Mouse (Mus musculus): Measurements from ENCODE around the gene Slc22a4.
"Not testable (repeated sequence)": the region's sequence is repeated elsewhere in the genome, so short reads cannot be mapped to it uniquely, and the experiment has no call there.

The Slc22a4 gene

DNA sequence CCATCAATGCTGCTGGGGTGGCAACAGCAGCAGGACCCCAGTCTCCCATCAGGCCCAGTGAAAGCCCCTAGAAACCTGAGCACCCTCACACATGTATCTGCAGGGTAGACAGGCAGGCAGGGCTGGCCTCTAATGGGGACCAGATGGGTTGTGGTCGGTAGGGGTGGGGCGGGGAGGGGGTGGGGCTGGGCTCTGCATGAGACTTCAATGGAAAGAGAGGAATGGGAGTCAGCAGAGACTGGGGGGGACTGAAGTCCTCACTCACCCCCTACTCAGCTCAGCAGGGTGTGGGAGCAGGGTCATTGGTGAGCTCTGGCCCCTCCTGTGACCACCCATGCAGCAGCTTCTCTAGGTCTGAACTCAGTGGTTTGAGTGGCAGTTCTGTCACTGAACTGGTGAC is 29.5 kb upstream of the Slc22a4 start:
- DNase-seq (ENCODE audit: low spot score) = no peak

DNA sequence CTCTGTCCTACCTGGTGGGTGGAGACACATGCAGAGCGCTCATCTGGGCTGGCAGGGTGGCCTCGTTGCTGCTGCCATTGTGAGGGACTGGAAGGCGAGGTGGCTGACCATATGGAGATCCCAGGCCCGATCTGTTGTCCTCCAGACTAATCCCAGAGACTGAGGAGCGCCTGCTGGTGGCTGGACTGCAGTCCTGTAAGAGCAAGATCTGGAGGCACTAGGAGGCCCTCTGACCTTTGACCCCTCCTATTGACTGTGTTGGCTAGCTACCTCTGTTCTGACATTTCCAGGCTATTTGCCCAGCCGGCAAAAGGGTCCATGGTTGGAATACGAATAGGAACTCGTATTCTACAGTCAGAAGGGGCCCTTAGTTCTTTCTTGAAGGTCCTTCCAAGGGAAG is 28.2 kb upstream of the Slc22a4 start:
- peak; percentile 72 for DNase-seq (ENCODE audit: low spot score)

DNA sequence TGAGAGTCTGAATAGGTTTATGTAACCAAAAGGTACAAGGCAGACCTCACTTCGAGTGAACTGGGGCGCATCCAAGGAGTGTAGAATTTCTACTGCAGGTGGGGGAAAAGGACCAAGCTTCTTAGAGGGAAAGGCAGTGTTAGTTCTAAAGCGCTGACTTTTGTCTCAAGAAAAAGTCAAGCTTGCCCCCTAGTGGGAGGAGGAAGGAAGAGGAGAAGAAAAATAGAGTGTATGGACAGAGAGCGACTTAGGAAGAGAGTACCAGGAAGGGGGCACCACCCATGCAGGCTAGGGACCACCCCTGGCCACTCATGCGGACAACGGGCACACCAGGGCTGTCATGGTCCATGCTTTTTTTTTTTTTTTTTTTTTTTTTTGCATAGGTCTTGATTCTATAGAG is 26.4 kb upstream of the Slc22a4 start:
- DNase-seq (ENCODE audit: low spot score) = no peak

- no peak for DNase-seq (ENCODE audit: low spot score)
These were observed 25.2 kb upstream of the Slc22a4 start for GRCm38 (mm10) chr11:54053090-54053489.

- no peak for DNase-seq (ENCODE audit: low spot score)
These were observed 24.2 kb upstream of the Slc22a4 start for GRCm38 (mm10) chr11:54052128-54052527.

- no peak for DNase-seq (ENCODE audit: low spot score)
These were observed 23.3 kb upstream of the Slc22a4 start for GRCm38 (mm10) chr11:54051161-54051560.

GRCm38 (mm10) chr11:54050205-54050604 is 22.3 kb upstream of the Slc22a4 start:
- no peak for DNase-seq (ENCODE audit: low spot score)

DNA sequence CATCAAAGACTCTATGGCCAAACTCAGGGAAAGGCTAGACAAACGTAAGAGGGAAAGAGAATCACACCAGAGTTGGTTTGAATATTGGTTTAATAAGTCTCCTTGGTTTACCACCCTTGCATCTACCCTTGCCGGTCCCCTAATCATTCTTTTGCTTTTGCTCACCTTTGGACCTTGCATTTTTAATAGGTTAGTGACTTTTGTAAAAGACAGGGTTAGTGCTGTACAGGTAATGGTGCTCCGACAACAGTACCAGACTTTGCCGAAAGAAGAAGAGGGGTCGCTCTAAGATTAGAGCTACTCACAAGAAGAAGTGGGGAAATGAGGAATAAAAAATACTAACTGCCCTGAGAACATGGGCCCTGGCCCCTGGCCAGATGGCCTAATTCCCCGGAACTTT is 12.8 kb upstream of the Slc22a4 start:
- DNase-seq (ENCODE audit: low spot score) = no peak

- not testable (repeated sequence) for DNase-seq (ENCODE audit: low spot score)
These were observed 5.0 kb upstream of the Slc22a4 start for GRCm38 (mm10) chr11:54032872-54033271.

DNA sequence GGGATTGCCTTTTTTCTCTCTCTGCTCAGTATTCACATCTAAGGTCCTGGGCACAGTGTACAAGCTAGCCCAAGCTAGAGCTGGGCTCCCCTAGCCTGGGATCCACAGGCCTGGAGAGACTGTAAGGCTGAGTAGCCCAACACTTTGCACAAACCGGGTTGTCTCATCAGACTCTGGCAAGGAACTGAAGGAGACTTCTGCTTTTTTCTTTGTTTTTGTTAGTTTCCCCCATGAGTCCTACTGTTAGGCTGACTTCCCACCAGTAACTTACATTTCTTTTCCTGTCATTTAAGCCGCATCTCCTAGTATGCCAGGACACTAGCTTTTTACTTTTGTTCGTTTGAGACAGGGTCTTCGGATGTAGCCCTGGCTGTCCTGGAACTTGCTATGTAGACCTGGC is 1.1 kb upstream of the Slc22a4 start:
- no peak for DNase-seq (ENCODE audit: low spot score)

DNA sequence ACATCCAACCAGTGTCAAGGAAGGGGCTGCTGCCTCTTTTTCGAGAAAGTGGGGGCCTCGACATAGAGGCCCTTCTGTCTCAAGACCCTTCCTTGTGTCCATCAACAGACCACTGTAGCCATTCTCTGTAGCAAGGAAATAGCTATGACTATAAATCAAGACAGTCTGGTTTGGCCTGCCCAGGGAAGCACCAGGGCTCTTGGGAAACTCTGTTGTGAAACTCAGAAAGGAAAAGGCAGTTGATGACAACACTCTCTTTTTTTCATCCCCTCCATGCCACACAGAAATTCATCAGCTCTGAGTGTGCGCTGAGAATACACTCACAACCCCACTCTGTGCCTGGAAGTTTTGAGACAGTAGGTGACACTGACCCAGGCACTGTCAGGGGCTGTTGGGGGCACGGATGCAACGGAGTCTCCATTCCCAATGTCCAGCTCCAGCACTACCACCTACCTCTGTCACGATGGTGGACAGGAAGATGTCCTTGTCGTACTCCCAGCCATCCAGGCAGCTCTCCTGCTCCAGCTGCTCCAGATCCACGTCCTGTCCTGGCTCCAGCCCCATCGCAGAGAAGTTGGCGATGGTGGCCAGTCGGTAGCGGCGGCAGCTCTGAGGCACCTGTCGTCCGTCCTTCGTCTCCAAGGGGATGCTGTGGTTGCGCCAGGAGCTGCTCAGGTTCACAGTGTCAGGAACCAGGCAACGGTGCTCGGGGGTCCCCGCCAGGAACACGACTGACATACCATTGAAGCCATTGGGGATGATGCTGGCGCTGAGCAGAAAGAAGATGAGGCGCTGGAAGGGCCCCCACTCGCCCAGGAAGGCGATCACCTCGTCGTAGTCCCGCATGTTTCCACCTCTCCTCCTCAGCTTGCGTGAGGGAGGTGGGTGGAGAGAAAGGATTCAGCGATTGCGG is 503 bp downstream of the Slc22a4 start:
- DNase-seq (ENCODE audit: low spot score) = no peak

- no peak for DNase-seq (ENCODE audit: low spot score)
These were observed 1.3 kb downstream of the Slc22a4 start for GRCm38 (mm10) chr11:54026491-54027041.

DNA sequence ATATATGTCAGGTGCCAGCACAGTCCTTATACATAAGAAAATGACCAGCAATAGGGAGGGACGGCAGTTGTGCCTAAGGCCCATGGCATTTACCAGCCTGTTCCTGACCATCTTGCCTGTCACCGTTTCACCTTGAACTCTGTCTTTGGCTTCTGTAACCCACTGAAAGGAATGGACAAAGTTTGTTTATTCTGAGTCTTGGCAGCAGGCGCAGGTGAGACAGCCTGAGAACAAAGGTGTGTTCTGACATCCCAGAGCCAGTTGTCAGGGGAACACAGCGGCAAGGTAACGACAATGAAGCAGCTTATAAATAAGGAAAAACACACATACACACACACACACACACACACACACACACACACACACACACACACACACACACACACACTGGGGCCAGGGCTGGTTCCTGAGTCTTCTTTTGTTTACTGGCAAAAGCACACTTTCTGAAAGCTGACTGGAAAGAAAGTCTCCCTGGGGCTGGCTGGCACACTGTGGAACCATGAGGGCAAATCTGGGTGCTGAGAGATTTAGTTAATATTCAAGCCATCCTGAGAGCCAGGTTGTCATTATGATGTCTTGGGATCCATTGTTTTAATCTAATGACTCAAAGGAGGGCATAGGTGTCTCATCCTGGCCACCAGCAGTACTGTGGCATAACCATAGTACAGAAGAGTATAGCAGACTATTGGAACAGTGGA is 6.3 kb downstream of the Slc22a4 start:
- no peak for DNase-seq (ENCODE audit: low spot score)

DNA sequence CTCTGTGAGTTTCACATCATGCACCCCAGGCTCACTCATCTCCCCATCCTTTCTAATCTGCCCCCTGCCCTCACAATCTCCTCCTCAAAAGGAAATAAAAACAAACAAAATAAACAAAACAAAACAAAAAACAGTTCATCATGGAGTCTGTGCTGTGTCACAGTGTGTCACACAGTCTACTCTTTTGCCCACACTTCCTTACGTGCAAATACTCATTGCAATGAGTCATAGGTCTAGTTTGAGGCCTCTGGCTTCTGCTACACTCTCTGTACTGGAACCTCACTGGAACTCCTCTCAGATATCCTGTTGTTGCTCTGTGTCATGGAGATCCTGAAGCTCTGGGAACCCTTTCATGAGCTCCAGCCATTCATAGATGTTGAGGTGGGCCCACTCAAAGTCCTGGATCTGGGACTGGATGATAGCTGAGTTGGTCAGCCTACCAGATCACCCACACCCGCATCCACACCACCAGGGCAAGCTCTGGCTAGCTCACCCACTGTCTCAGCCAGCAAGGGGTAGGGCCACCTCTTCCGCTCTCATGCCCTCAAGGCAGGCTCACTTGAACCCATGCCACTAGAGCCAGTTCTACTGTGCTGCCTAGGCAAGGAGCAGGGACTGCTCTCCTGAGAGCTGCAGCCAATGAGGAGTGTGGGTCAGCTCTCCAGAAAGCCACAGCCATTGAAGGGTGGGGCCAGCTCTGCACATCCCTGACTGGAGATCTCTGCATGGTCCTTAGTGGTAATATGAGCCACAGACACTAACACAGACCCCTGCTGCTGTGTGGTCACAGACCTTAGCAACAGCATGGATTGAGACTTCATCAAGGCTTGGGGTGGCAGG is 8.8 kb downstream of the Slc22a4 start:
- no peak for DNase-seq (ENCODE audit: low spot score)

- DNase-seq (ENCODE audit: low spot score) = no peak
These were observed 10.3 kb downstream of the Slc22a4 start for GRCm38 (mm10) chr11:54017596-54017995.

DNA sequence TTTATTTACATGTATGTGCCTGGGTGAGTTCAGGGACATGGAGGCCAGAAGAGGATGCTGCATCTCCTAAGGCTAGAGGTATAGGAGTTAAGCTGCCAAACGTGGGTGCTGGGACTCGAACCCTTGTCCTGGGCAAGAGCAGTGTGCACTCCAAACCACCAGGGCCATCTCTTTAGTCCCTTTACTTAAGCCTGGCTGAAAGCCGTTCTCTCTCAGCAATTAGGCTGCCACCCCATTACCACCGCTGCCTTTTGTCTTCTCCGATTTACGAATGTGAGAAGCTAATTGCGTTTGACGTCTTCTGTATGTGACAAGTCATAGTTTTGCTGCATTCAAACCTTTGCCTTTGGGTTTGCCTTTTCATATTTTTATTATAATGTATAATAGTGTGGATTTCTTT is 11.8 kb downstream of the Slc22a4 start:
- no peak for DNase-seq (ENCODE audit: low spot score)

GRCm38 (mm10) chr11:54012961-54013360 is 14.9 kb downstream of the Slc22a4 start:
- DNase-seq (ENCODE audit: low spot score) = no peak

GRCm38 (mm10) chr11:54011255-54011654 is 16.6 kb downstream of the Slc22a4 start:
- no peak for DNase-seq (ENCODE audit: low spot score)

GRCm38 (mm10) chr11:54008416-54008920 is 19.4 kb downstream of the Slc22a4 start:
- no peak for DNase-seq (ENCODE audit: low spot score)

DNA sequence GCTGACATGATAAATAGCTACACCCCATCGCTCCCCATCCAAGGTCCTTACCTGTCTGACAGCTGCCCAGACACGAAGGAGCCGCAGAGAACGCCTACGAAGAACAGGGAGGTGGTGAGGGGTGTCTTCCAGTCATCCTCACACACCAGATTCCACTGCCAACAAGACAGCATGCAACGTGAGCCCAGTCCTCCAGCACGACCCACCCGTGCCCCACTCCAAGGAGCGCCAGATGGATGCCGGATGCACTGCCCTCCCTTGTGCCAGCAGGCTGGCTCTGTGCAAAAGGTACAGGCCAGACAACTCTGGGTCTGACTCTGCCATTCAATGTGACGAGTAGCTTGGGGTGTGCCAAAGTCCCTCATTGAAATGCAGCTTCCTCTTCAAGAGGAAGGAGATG is 20.2 kb downstream of the Slc22a4 start:
- no peak for DNase-seq (ENCODE audit: low spot score)

- no peak for DNase-seq (ENCODE audit: low spot score)
These were observed 21.0 kb downstream of the Slc22a4 start for GRCm38 (mm10) chr11:54006901-54007300.

DNA sequence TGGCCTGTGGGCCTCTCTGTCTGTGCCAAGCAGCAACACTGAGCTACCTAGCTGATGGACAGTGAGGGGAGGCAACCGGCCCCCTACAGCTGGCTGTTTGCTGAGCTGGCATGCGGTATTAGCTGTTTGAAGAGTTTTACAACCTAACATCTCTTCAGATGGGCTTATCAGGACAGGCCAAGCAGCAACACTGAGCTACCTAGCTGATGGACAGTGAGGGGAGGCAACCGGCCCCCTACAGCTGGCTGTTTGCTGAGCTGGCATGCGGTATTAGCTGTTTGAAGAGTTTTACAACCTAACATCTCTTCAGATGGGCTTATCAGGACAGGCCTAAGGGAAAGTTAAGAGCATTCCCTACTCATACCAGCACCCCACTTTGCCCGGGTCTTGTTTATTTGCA is 21.5 kb downstream of the Slc22a4 start:
- not testable (repeated sequence) for DNase-seq (ENCODE audit: low spot score)

All from yolk sac, embryonic 10.5 days (tissue).